Mouse (Mus musculus) embryo, embryonic 10 days (tissue): Measurements from ENCODE around the gene Olfr1241.

ENCODE experiments used
- DNase-seq: peaks from one replicate; pipeline ENCODE4 v3.0.0-alpha.2; 2015; ENCODE audit warnings: low spot score

Gene Olfr1241

DNA sequence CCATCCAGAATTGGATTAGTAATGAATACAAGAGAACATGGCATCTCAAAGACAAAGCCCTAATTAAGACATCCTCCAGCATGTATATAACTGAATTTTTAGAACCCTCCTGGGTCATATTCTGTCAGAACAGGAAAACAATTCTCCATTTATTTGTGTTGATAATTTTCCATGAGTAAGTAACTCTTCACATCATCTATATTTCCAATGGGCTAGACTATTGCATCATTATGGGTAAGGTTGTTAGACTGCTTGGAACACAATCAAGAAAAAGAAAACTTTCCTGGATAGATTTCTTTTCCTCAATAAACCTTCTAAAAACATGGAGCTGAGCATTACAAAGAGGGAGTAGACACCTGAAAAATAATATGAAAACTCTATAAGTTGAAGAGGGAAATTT, at the start of gene Olfr1241:
Gene Olfr1241 (minus strand): TSS at position 101 of the 400 bp plus-strand sequence.
- no peak for DNase-seq

- no peak for DNase-seq
These were observed 44.5 kb upstream of the Olfr1241 start, which contains the start of gene Olfr1243 for GRCm38 (mm10) chr2:89531387-89531786. Gene Olfr1243, minus strand, starts transcription at chr2:89531487.

GRCm38 (mm10) chr2:89498235-89498634, 11.3 kb upstream of the Olfr1241 start, which contains the start of gene Olfr1242:
Gene Olfr1242, minus strand, starts transcription at chr2:89498335.
- no peak for DNase-seq

DNA sequence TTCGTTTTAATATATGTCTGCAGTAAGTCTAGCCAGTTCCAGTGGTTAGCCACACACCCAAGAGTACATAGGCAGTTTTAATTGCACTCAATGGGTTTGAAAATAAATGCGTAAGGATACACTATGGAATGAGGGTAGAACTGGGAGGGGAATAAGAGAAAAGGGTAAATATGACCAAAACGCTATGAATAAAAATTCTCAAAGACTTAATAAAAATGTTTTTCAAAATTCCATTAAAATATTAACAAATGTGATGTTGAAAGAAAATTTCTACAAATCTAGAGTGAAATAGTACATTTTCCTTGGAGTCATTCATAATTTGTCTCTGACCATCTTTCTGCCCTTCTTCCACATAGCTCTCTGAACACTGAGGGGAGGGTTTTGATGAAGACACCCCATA, 44.0 kb downstream of the Olfr1241 start, which contains the start of gene Olfr1240:
Gene Olfr1240 (minus strand): TSS at position 101 of the 400 bp plus-strand sequence.
- no peak for DNase-seq
